Mouse (Mus musculus): ENCODE data around the gene Mybphl. TPM values are rescaled to one million over a fixed set of nuclear protein-coding genes. Genes with fewer than 3 reads are reported as not detected.

Mybphl gene
- polyA plus RNA-seq (2015; fragmentation: Nextera tagmentation; extraction: Ambion mirVana) = not detected in 2 replicates

GRCm38 (mm10) chr3:108364270-108364995 is at the start of gene Mybphl:
Mybphl (plus strand) TSS chr3:108364911.
- no peaks in the 10 kb centered on the region for H3K9me3 ChIP-seq
- H3K9ac ChIP-seq = peak within 1 kb of the TSS; percentile 12; the same call in 1 of the 2 replicates
- H3K4me2 ChIP-seq = no peak within 1 kb of the TSS
- WGBS = 72% methylated on average over 9 of the region's 9 CpGs
- H3K4me3 ChIP-seq = no peak within 1 kb of the TSS
- no peaks in the 10 kb centered on the region for H3K27me3 ChIP-seq
- peaks cover 27% of the 10 kb centered on the region for H3K4me1 ChIP-seq
- H3K27ac ChIP-seq = no peak within 1 kb of the TSS
- 0 out of 2 replicates have a peak, but pooled peaks have one; percentile 3 for ATAC-seq (ENCODE audit: insufficient number of reproducible peaks, insufficient read depth, low FRiP score, low TSS enrichment, low read depth)
- no peaks in the 10 kb centered on the region for H3K36me3 ChIP-seq

GRCm38 (mm10) chr3:108318517-108318916 is 46.2 kb upstream of the Mybphl start:
- H3K9ac ChIP-seq = no peak overlapping the region
- ATAC-seq (ENCODE audit: insufficient number of reproducible peaks, insufficient read depth, low FRiP score, low TSS enrichment, low read depth) = no peak
- no peak overlapping the region for H3K4me2 ChIP-seq
- H3K27me3 ChIP-seq = no peaks in the 10 kb centered on the region
- peaks cover 7% of the 10 kb centered on the region for H3K4me1 ChIP-seq
- H3K27ac ChIP-seq = no peak overlapping the region
- WGBS = 23% methylated on average over 2 of the region's 2 CpGs
- H3K36me3 ChIP-seq = no peaks in the 10 kb centered on the region
- no peaks in the 10 kb centered on the region for H3K9me3 ChIP-seq
- H3K4me3 ChIP-seq = no peak overlapping the region

GRCm38 (mm10) chr3:108321671-108322070 is 43.0 kb upstream of the Mybphl start:
- Histone ChIP-seq H3K4me1 (peaks cover 7% of the 10 kb centered on the region), H3K9ac (no peak overlapping the region), H3K9me3 (no peaks in the 10 kb centered on the region), H3K27me3 (no peaks in the 10 kb centered on the region), H3K36me3 (peaks cover 5% of the 10 kb centered on the region; the same call in 1 of the 2 replicates), H3K4me3 (no peak overlapping the region), H3K27ac (no peak overlapping the region), H3K4me2 (no peak overlapping the region)
- 73% methylated on average over 4 of the region's 4 CpGs for WGBS
- ATAC-seq (ENCODE audit: insufficient number of reproducible peaks, insufficient read depth, low FRiP score, low TSS enrichment, low read depth) = no peak

GRCm38 (mm10) chr3:108322136-108322535 is 42.6 kb upstream of the Mybphl start:
- H3K9ac ChIP-seq = no peak overlapping the region
- peaks cover 6% of the 10 kb centered on the region; the same call in 1 of the 2 replicates for H3K36me3 ChIP-seq
- peaks cover 7% of the 10 kb centered on the region for H3K4me1 ChIP-seq
- H3K9me3 ChIP-seq = no peaks in the 10 kb centered on the region
- no peaks in the 10 kb centered on the region for H3K27me3 ChIP-seq
- H3K4me3 ChIP-seq = no peak overlapping the region
- no peak for ATAC-seq (ENCODE audit: insufficient number of reproducible peaks, insufficient read depth, low FRiP score, low TSS enrichment, low read depth)
- no peak overlapping the region for H3K4me2 ChIP-seq
- no peak overlapping the region for H3K27ac ChIP-seq
- WGBS = 76% methylated on average over 4 of the region's 4 CpGs

- H3K9me3 ChIP-seq = no peaks in the 10 kb centered on the region
- H3K9ac ChIP-seq = no peak overlapping the region
- H3K36me3 ChIP-seq = peaks cover 6% of the 10 kb centered on the region
- no peak for ATAC-seq (ENCODE audit: insufficient number of reproducible peaks, insufficient read depth, low FRiP score, low TSS enrichment, low read depth)
- H3K4me3 ChIP-seq = no peak overlapping the region
- H3K4me1 ChIP-seq = peaks cover 7% of the 10 kb centered on the region
- H3K27ac ChIP-seq = no peak overlapping the region
- H3K27me3 ChIP-seq = no peaks in the 10 kb centered on the region
- H3K4me2 ChIP-seq = no peak overlapping the region
- WGBS = 84% methylated on average over 3 of the region's 3 CpGs
Measured at GRCm38 (mm10) chr3:108322962-108323361, 41.7 kb upstream of the Mybphl start.

GRCm38 (mm10) chr3:108324837-108325236 is 39.9 kb upstream of the Mybphl start:
- no peak overlapping the region for H3K27ac ChIP-seq
- peaks cover 11% of the 10 kb centered on the region for H3K4me1 ChIP-seq
- no peaks in the 10 kb centered on the region for H3K27me3 ChIP-seq
- H3K9me3 ChIP-seq = no peaks in the 10 kb centered on the region
- no peak overlapping the region for H3K4me2 ChIP-seq
- no peak overlapping the region for H3K9ac ChIP-seq
- ATAC-seq (ENCODE audit: insufficient number of reproducible peaks, insufficient read depth, low FRiP score, low TSS enrichment, low read depth) = no peak
- WGBS = 76% methylated on average over 4 of the region's 4 CpGs
- peaks cover 9% of the 10 kb centered on the region for H3K36me3 ChIP-seq
- no peak overlapping the region for H3K4me3 ChIP-seq

- H3K36me3 ChIP-seq = peaks cover 11% of the 10 kb centered on the region
Measured at GRCm38 (mm10) chr3:108325521-108325920, 39.2 kb upstream of the Mybphl start.

GRCm38 (mm10) chr3:108327275-108327674 is 37.4 kb upstream of the Mybphl start:
- Histone ChIP-seq H3K36me3 (peaks cover 25% of the 10 kb centered on the region), H3K4me3 (no peak overlapping the region), H3K4me2 (no peak overlapping the region), H3K9ac (no peak overlapping the region), H3K4me1 (peaks cover 11% of the 10 kb centered on the region), H3K9me3 (no peaks in the 10 kb centered on the region), H3K27ac (no peak overlapping the region), H3K27me3 (no peaks in the 10 kb centered on the region)
- no peak for ATAC-seq (ENCODE audit: insufficient number of reproducible peaks, insufficient read depth, low FRiP score, low TSS enrichment, low read depth)
- WGBS = 90% methylated on average over 8 of the region's 8 CpGs

More at GRCm38 (mm10) chr3:108325521-108325920, 39.2 kb upstream of the Mybphl start:
- Histone ChIP-seq H3K9me3 (no peaks in the 10 kb centered on the region), H3K4me3 (no peak overlapping the region), H3K27me3 (no peaks in the 10 kb centered on the region), H3K9ac (no peak overlapping the region), H3K4me1 (peaks cover 11% of the 10 kb centered on the region), H3K4me2 (no peak overlapping the region), H3K27ac (no peak overlapping the region)
- ATAC-seq (ENCODE audit: insufficient number of reproducible peaks, insufficient read depth, low FRiP score, low TSS enrichment, low read depth) = no peak
- 90% methylated on average over 9 of the region's 9 CpGs for WGBS

- Histone ChIP-seq H3K4me3 (no peak overlapping the region), H3K36me3 (peaks cover 31% of the 10 kb centered on the region), H3K9me3 (no peaks in the 10 kb centered on the region), H3K4me2 (no peak overlapping the region), H3K4me1 (peaks cover 9% of the 10 kb centered on the region), H3K27me3 (no peaks in the 10 kb centered on the region), H3K9ac (no peak overlapping the region), H3K27ac (peak overlapping the region; percentile 65)
- ATAC-seq (ENCODE audit: insufficient number of reproducible peaks, insufficient read depth, low FRiP score, low TSS enrichment, low read depth) = no peak
- WGBS = 82% methylated on average over 3 of the region's 3 CpGs
Measured at GRCm38 (mm10) chr3:108327916-108328315, 36.8 kb upstream of the Mybphl start.

- Histone ChIP-seq H3K4me1 (peaks cover 7% of the 10 kb centered on the region), H3K27ac (peak overlapping the region; percentile 65), H3K36me3 (peaks cover 32% of the 10 kb centered on the region), H3K9me3 (no peaks in the 10 kb centered on the region), H3K9ac (peak overlapping the region; percentile 37; the same call in 1 of the 2 replicates), H3K4me3 (no peak overlapping the region), H3K27me3 (no peaks in the 10 kb centered on the region), H3K4me2 (no peak overlapping the region)
- 41% methylated on average over 9 of the region's 9 CpGs for WGBS
- no peak; the same call in 1 of the 2 replicates for ATAC-seq (ENCODE audit: insufficient number of reproducible peaks, insufficient read depth, low FRiP score, low TSS enrichment, low read depth)
Measured at GRCm38 (mm10) chr3:108328441-108328841, 36.3 kb upstream of the Mybphl start.

GRCm38 (mm10) chr3:108330812-108331211 is 33.9 kb upstream of the Mybphl start:
- H3K4me3 ChIP-seq = no peak overlapping the region
- H3K9me3 ChIP-seq = no peaks in the 10 kb centered on the region
- H3K4me1 ChIP-seq = peaks cover 7% of the 10 kb centered on the region
- H3K27ac ChIP-seq = no peak overlapping the region
- H3K36me3 ChIP-seq = peaks cover 45% of the 10 kb centered on the region
- no peak overlapping the region for H3K4me2 ChIP-seq
- H3K27me3 ChIP-seq = no peaks in the 10 kb centered on the region
- H3K9ac ChIP-seq = 0 out of 2 replicates have a peak overlapping the region, but pooled peaks have one; percentile 3
- WGBS = 90% methylated on average over 6 of the region's 6 CpGs
- no peak for ATAC-seq (ENCODE audit: insufficient number of reproducible peaks, insufficient read depth, low FRiP score, low TSS enrichment, low read depth)

- Histone ChIP-seq H3K9me3 (no peaks in the 10 kb centered on the region), H3K27me3 (no peaks in the 10 kb centered on the region), H3K27ac (no peak overlapping the region), H3K36me3 (peaks cover 66% of the 10 kb centered on the region), H3K4me3 (no peak overlapping the region), H3K9ac (no peak overlapping the region), H3K4me1 (no peaks in the 10 kb centered on the region), H3K4me2 (no peak overlapping the region)
- WGBS = 88% methylated on average over 5 of the region's 5 CpGs
- ATAC-seq (ENCODE audit: insufficient number of reproducible peaks, insufficient read depth, low FRiP score, low TSS enrichment, low read depth) = no peak
Measured at GRCm38 (mm10) chr3:108336878-108337277, 27.8 kb upstream of the Mybphl start.

Measured in embryonic facial prominence, embryonic 13.5 days (tissue).